Mouse (Mus musculus): ENCODE measurements at regions not wholly inside any gene's neighbourhood (a gene's known extent, or its start where the extent isn't known, plus 50 kb on each side); places are given as distances from the start of the nearest gene placed in this dataset.
"Not testable (repeated sequence)": the region's sequence is repeated elsewhere in the genome, so short reads cannot be mapped to it uniquely, and the experiment has no call there.

GRCm38 (mm10) chr2:107935336-107935735, 644.9 kb downstream of the Kcna4 start:
- ATAC-seq (ENCODE audit: extremely low read depth, insufficient number of reproducible peaks, low FRiP score, poor library complexity, severe bottlenecking), result no peak
- H3K36me3 ChIP-seq (replicated peaks), result no peaks in the 10 kb centered on the region
- no peaks in the 10 kb centered on the region for H3K4me1 ChIP-seq (ENCODE audit: insufficient read depth, low read depth, low read length)
- no peak for TF ChIP-seq TAL1 (conservative IDR thresholded peaks at IDR 0.05; ENCODE audit: low read depth, low read length)
- TF ChIP-seq GATA1 (IDR thresholded peaks at IDR 0.05; ENCODE audit: borderline replicate concordance, low read length), result no peak
- no peak overlapping the region for H3K4me3 ChIP-seq (ENCODE audit: low read depth, low read length)
- no peak for DNase-seq (ENCODE audit: low spot score)
- H3K27me3 ChIP-seq (ENCODE audit: insufficient read depth, low read length), result no peaks in the 10 kb centered on the region
- H3K9me3 ChIP-seq (replicated peaks), result no peaks in the 10 kb centered on the region

GRCm38 (mm10) chr2:107935775-107936174, 645.3 kb downstream of the Kcna4 start:
- Histone ChIP-seq H3K4me3 (ENCODE audit: low read depth, low read length) (no peak overlapping the region), H3K27me3 (ENCODE audit: insufficient read depth, low read length) (no peaks in the 10 kb centered on the region), H3K36me3 (replicated peaks) (no peaks in the 10 kb centered on the region), H3K9me3 (replicated peaks) (no peaks in the 10 kb centered on the region), H3K4me1 (ENCODE audit: insufficient read depth, low read depth, low read length) (no peaks in the 10 kb centered on the region)
- DNase-seq (ENCODE audit: low spot score) (no peak), ATAC-seq (ENCODE audit: extremely low read depth, insufficient number of reproducible peaks, low FRiP score, poor library complexity, severe bottlenecking) (no peak)
- TF ChIP-seq POLR2AphosphoS5 (IDR thresholded peaks at IDR 0.05; ENCODE audit: insufficient replicate concordance, low read depth, low read length) (no peak), TAL1 (conservative IDR thresholded peaks at IDR 0.05; ENCODE audit: low read depth, low read length) (no peak), GATA1 (IDR thresholded peaks at IDR 0.05; ENCODE audit: borderline replicate concordance, low read length) (no peak), CTCF (IDR thresholded peaks at IDR 0.05; ENCODE audit: low read depth, low read length) (no peak), GATA2 (IDR thresholded peaks at IDR 0.05; ENCODE audit: borderline replicate concordance, low read depth, low read length) (no peak)

GRCm38 (mm10) chr2:107941374-107941773, 650.9 kb downstream of the Kcna4 start:
- no peaks in the 10 kb centered on the region for H3K27me3 ChIP-seq (ENCODE audit: insufficient read depth, low read length)
- TF ChIP-seq GATA1 (IDR thresholded peaks at IDR 0.05; ENCODE audit: borderline replicate concordance, low read length), result no peak
- ATAC-seq (ENCODE audit: extremely low read depth, insufficient number of reproducible peaks, low FRiP score, poor library complexity, severe bottlenecking), result no peak

GRCm38 (mm10) chr2:107945837-107946451, 655.5 kb downstream of the Kcna4 start:
- Histone ChIP-seq H3K4me3 (ENCODE audit: low read depth, low read length) (no peak overlapping the region), H3K36me3 (replicated peaks) (no peaks in the 10 kb centered on the region), H3K27me3 (ENCODE audit: insufficient read depth, low read length) (no peaks in the 10 kb centered on the region), H3K4me1 (ENCODE audit: insufficient read depth, low read depth, low read length) (no peaks in the 10 kb centered on the region), H3K9me3 (replicated peaks) (peaks cover 3% of the 10 kb centered on the region; the same call in 1 of the 2 replicates)
- ATAC-seq (ENCODE audit: extremely low read depth, insufficient number of reproducible peaks, low FRiP score, poor library complexity, severe bottlenecking) (0 out of 2 replicates have a peak, but pooled peaks have one; percentile 22), DNase-seq (ENCODE audit: low spot score) (no peak)
- TF ChIP-seq GATA2 (IDR thresholded peaks at IDR 0.05; ENCODE audit: borderline replicate concordance, low read depth, low read length) (no peak), CTCF (IDR thresholded peaks at IDR 0.05; ENCODE audit: low read depth, low read length) (no peak), GATA1 (IDR thresholded peaks at IDR 0.05; ENCODE audit: borderline replicate concordance, low read length) (no peak), TAL1 (conservative IDR thresholded peaks at IDR 0.05; ENCODE audit: low read depth, low read length) (no peak), POLR2AphosphoS5 (IDR thresholded peaks at IDR 0.05; ENCODE audit: insufficient replicate concordance, low read depth, low read length) (no peak)

More at GRCm38 (mm10) chr2:107941374-107941773, 650.9 kb downstream of the Kcna4 start:
- Histone ChIP-seq H3K9me3 (replicated peaks) (peaks cover 3% of the 10 kb centered on the region; the same call in 1 of the 2 replicates), H3K4me3 (ENCODE audit: low read depth, low read length) (no peak overlapping the region), H3K4me1 (ENCODE audit: insufficient read depth, low read depth, low read length) (no peaks in the 10 kb centered on the region), H3K36me3 (replicated peaks) (no peaks in the 10 kb centered on the region)
- no peak for DNase-seq (ENCODE audit: low spot score)

- not testable (repeated sequence) for H3K4me3 ChIP-seq (ENCODE audit: low read depth, low read length); DNase-seq (ENCODE audit: low spot score); ATAC-seq (ENCODE audit: extremely low read depth, insufficient number of reproducible peaks, low FRiP score, poor library complexity, severe bottlenecking)
These were observed 665.2 kb downstream of the Kcna4 start for GRCm38 (mm10) chr2:107955608-107956127.

GRCm38 (mm10) chr2:107963921-107964320, 673.5 kb downstream of the Kcna4 start:
- H3K9me3 ChIP-seq (replicated peaks); H3K27me3 ChIP-seq (ENCODE audit: insufficient read depth, low read length); DNase-seq (ENCODE audit: low spot score); ATAC-seq (ENCODE audit: extremely low read depth, insufficient number of reproducible peaks, low FRiP score, poor library complexity, severe bottlenecking); H3K4me3 ChIP-seq (ENCODE audit: low read depth, low read length); H3K36me3 ChIP-seq (replicated peaks); H3K4me1 ChIP-seq (ENCODE audit: insufficient read depth, low read depth, low read length): not testable (repeated sequence)

More at GRCm38 (mm10) chr2:107955608-107956127, 665.2 kb downstream of the Kcna4 start:
- H3K9me3 ChIP-seq (replicated peaks), result peaks cover 16% of the 10 kb centered on the region
- not testable (repeated sequence) for H3K4me1 ChIP-seq (ENCODE audit: insufficient read depth, low read depth, low read length); H3K27me3 ChIP-seq (ENCODE audit: insufficient read depth, low read length); H3K36me3 ChIP-seq (replicated peaks)

- no peaks in the 10 kb centered on the region for H3K36me3 ChIP-seq (replicated peaks)
- DNase-seq (ENCODE audit: low spot score), result no peak
- peaks cover 7% of the 10 kb centered on the region for H3K9me3 ChIP-seq (replicated peaks)
- no peaks in the 10 kb centered on the region for H3K27me3 ChIP-seq (ENCODE audit: insufficient read depth, low read length)
- no peak for ATAC-seq (ENCODE audit: extremely low read depth, insufficient number of reproducible peaks, low FRiP score, poor library complexity, severe bottlenecking)
- TF ChIP-seq GATA1 (IDR thresholded peaks at IDR 0.05; ENCODE audit: borderline replicate concordance, low read length) (no peak), CTCF (IDR thresholded peaks at IDR 0.05; ENCODE audit: low read depth, low read length) (no peak), GATA2 (IDR thresholded peaks at IDR 0.05; ENCODE audit: borderline replicate concordance, low read depth, low read length) (no peak), POLR2AphosphoS5 (IDR thresholded peaks at IDR 0.05; ENCODE audit: insufficient replicate concordance, low read depth, low read length) (no peak), TAL1 (conservative IDR thresholded peaks at IDR 0.05; ENCODE audit: low read depth, low read length) (no peak)
- no peak overlapping the region for H3K4me3 ChIP-seq (ENCODE audit: low read depth, low read length)
- H3K4me1 ChIP-seq (ENCODE audit: insufficient read depth, low read depth, low read length), result no peaks in the 10 kb centered on the region
These were observed 674.4 kb downstream of the Kcna4 start for GRCm38 (mm10) chr2:107964841-107965240.

Data from G1E (cell line).